Mouse (Mus musculus) MEL (cell line): ENCODE measurements around the gene Braf. TPM values are rescaled to one million over a fixed set of nuclear protein-coding genes. Genes with fewer than 3 reads are reported as not detected.

Experiments used
- DNase-seq: peaks from one replicate; pipeline ENCODE4 v3.0.0; 2011; ENCODE audit warnings: low read depth, low spot score
- H3K27ac ChIP-seq: 2 replicates; pipeline ENCODE4 v1.5.1; 2012; ENCODE audit warnings: low read depth, mild to moderate bottlenecking, control low read depth, low read length, moderate library complexity; ENCODE audit not compliant: control insufficient read depth
- H3K27me3 ChIP-seq, 2 experiments: fragments of 150-350 bp in 1 of 2; sonication (generic) in 1 of 2; 2 replicates each; pipeline ENCODE4 v1.6.1; 2012; ENCODE audit warnings: low read length in 2 of 2, mild to moderate bottlenecking in 2 of 2, improper control_type of control experiment in 1 of 2, moderate library complexity in 1 of 2; ENCODE audit not compliant: insufficient read depth in 2 of 2, control insufficient read depth in 1 of 2
- H3K36me3 ChIP-seq, 2 experiments: 2 replicates each; pipeline ENCODE4 v1.6.1; 2012 to 2014; ENCODE audit warnings: low read length in 2 of 2, improper control_type of control experiment in 1 of 2, inconsistent platforms in 1 of 2, mild to moderate bottlenecking in 1 of 2; ENCODE audit not compliant: insufficient read depth in 2 of 2, control insufficient read depth in 1 of 2
- H3K4me1 ChIP-seq, 2 experiments: fragments of 150-350 bp in 1 of 2; sonication (generic) in 1 of 2; 2 replicates each; pipeline ENCODE4 v1.6.1; 2012; ENCODE audit warnings: low read length in 2 of 2, improper control_type of control experiment in 1 of 2, mild to moderate bottlenecking in 1 of 2; ENCODE audit not compliant: insufficient read depth in 2 of 2, control insufficient read depth in 1 of 2
- H3K4me3 ChIP-seq, 2 experiments: fragments of 150-350 bp in 1 of 2; sonication (generic) in 1 of 2; 2 replicates each; pipeline ENCODE4 v1.5.1; 2012; ENCODE audit warnings: low read depth in 2 of 2, low read length in 2 of 2, mild to moderate bottlenecking in 2 of 2, moderate library complexity in 2 of 2, control low read depth in 1 of 2, improper control_type of control experiment in 1 of 2; ENCODE audit not compliant: control insufficient read depth in 1 of 2, insufficient read depth in 1 of 2
- H3K79me2 ChIP-seq: 2 replicates; pipeline ENCODE4 v1.6.1; 2012; ENCODE audit warnings: mild to moderate bottlenecking, low read length, moderate library complexity; ENCODE audit not compliant: control insufficient read depth, poor library complexity, insufficient read depth
- H3K9ac ChIP-seq: 2 replicates; pipeline ENCODE4 v1.6.1; 2012; ENCODE audit warnings: low read depth, mild to moderate bottlenecking, control low read depth, low read length, moderate library complexity; ENCODE audit not compliant: control insufficient read depth, poor library complexity, severe bottlenecking
- H3K9me3 ChIP-seq: fragments of 150-350 bp; sonication (generic); replicated peaks from 2 replicates; pipeline ENCODE4 v1.6.1; 2012; ENCODE audit warnings: mild to moderate bottlenecking, low read length, improper control_type of control experiment, moderate library complexity; ENCODE audit not compliant: insufficient read depth
- CHD1 ChIP-seq: IDR thresholded peaks from 2 replicates; pipeline ENCODE4 v1.6.1; 2012; ENCODE audit warnings: low read depth, mild to moderate bottlenecking, inconsistent platforms, low read length, improper control_type of control experiment
- CTCF ChIP-seq, 3 experiments: IDR thresholded peaks in 2 of 3; conservative IDR thresholded peaks in 1 of 3; 2 replicates each; pipeline ENCODE4 v1.5.1; 2011 to 2012; ENCODE audit warnings: low read length in 3 of 3, low read depth in 2 of 3, mild to moderate bottlenecking in 2 of 3, improper control_type of control experiment in 1 of 3, inconsistent platforms in 1 of 3, mixed read lengths in 1 of 3, moderate library complexity in 1 of 3; ENCODE audit not compliant: control insufficient read depth in 1 of 3, insufficient read depth in 1 of 3, poor library complexity in 1 of 3, severe bottlenecking in 1 of 3
- E2F4 ChIP-seq: IDR thresholded peaks from 2 replicates; pipeline ENCODE4 v1.6.1; 2011; ENCODE audit warnings: low read depth, low read length, improper control_type of control experiment, borderline replicate concordance
- EP300 ChIP-seq, 2 experiments: IDR thresholded peaks; 2 replicates each; pipeline ENCODE4 v1.6.1; 2011; ENCODE audit warnings: improper control_type of control experiment in 2 of 2, low read length in 2 of 2, low read depth in 1 of 2, mild to moderate bottlenecking in 1 of 2
- ETS1 ChIP-seq: IDR thresholded peaks from 2 replicates; pipeline ENCODE4 v1.6.1; 2012; ENCODE audit warnings: low read depth, mild to moderate bottlenecking, inconsistent platforms, low read length, improper control_type of control experiment, moderate library complexity
- HCFC1 ChIP-seq: IDR thresholded peaks from 2 replicates; pipeline ENCODE4 v1.6.1; 2012; ENCODE audit warnings: low read depth, mild to moderate bottlenecking, inconsistent platforms, low read length, improper control_type of control experiment, moderate library complexity
- KAT2A ChIP-seq: conservative IDR thresholded peaks from 2 replicates; pipeline ENCODE4 v1.6.1; 2012; ENCODE audit warnings: low read depth, low read length, improper control_type of control experiment, inconsistent platforms
- MAFK ChIP-seq: IDR thresholded peaks from 2 replicates; pipeline ENCODE4 v1.6.1; 2011; ENCODE audit warnings: low read depth, mild to moderate bottlenecking, low read length, improper control_type of control experiment, borderline replicate concordance
- MEF2A ChIP-seq: IDR thresholded peaks from 2 replicates; pipeline ENCODE4 v1.6.1; 2014; ENCODE audit warnings: low read depth, mild to moderate bottlenecking, inconsistent platforms, low read length, improper control_type of control experiment; ENCODE audit not compliant: poor library complexity, insufficient replicate concordance, severe bottlenecking; ENCODE audit errors: extremely low read depth
- MYB ChIP-seq: IDR thresholded peaks from 2 replicates; pipeline ENCODE4 v1.6.1; 2011; ENCODE audit warnings: mild to moderate bottlenecking, low read depth, low read length, improper control_type of control experiment
- MYC ChIP-seq: IDR thresholded peaks from 2 replicates; pipeline ENCODE4 v1.6.1; 2011; ENCODE audit warnings: low read depth, mild to moderate bottlenecking, low read length, improper control_type of control experiment, moderate library complexity
- POLR2AphosphoS5 ChIP-seq: IDR thresholded peaks from 2 replicates; pipeline ENCODE4 v1.6.1; 2012; ENCODE audit warnings: low read depth, borderline replicate concordance, mild to moderate bottlenecking, inconsistent platforms, low read length, moderate library complexity, mixed read lengths
- RCOR1 ChIP-seq: IDR thresholded peaks from 2 replicates; pipeline ENCODE4 v1.6.1; 2012; ENCODE audit warnings: low read depth, mild to moderate bottlenecking, inconsistent platforms, low read length, improper control_type of control experiment
- SIN3A ChIP-seq: IDR thresholded peaks from 2 replicates; pipeline ENCODE4 v1.6.1; 2012; ENCODE audit warnings: low read length, improper control_type of control experiment, inconsistent platforms
- SMC3 ChIP-seq: IDR thresholded peaks from 2 replicates; pipeline ENCODE4 v1.6.1; 2011; ENCODE audit warnings: low read depth, low read length, improper control_type of control experiment
- TAL1 ChIP-seq: IDR thresholded peaks from 2 replicates; pipeline ENCODE4 v1.6.1; 2012; ENCODE audit warnings: mild to moderate bottlenecking, inconsistent platforms, low read length, moderate library complexity, mixed read lengths
- TCF12 ChIP-seq: IDR thresholded peaks from 2 replicates; pipeline ENCODE4 v1.6.1; 2014; ENCODE audit warnings: low read depth, mild to moderate bottlenecking, inconsistent platforms, low read length, improper control_type of control experiment, moderate library complexity
- USF1 ChIP-seq: IDR thresholded peaks from 2 replicates; pipeline ENCODE4 v1.6.1; 2014; ENCODE audit warnings: low read depth, mild to moderate bottlenecking, inconsistent platforms, low read length, improper control_type of control experiment, moderate library complexity
- USF2 ChIP-seq, 2 experiments: IDR thresholded peaks; 2 replicates each; pipeline ENCODE4 v1.6.1; 2011 to 2012; ENCODE audit warnings: improper control_type of control experiment in 2 of 2, low read length in 2 of 2, borderline replicate concordance in 1 of 2, inconsistent platforms in 1 of 2, low read depth in 1 of 2, mild to moderate bottlenecking in 1 of 2; ENCODE audit not compliant: insufficient read depth in 1 of 2
- ZC3H11A ChIP-seq: IDR thresholded peaks from 2 replicates; pipeline ENCODE4 v1.6.1; 2012; ENCODE audit warnings: low read depth, mild to moderate bottlenecking, inconsistent platforms, low read length, improper control_type of control experiment
- polyA plus RNA-seq, 2 experiments: library from polyadenylated mRNA; stranded (reverse) in 1 of 2; unstranded in 1 of 2; fragments of >175 nt in 1 of 2; fragments of >200 nt in 1 of 2; gene quantifications; 2 replicates each; pipeline versions ENCODE4 v1.2.1 to v1.2.4; 2012; ENCODE audit warnings: low replicate concordance in 2 of 2, low read depth in 1 of 2; ENCODE audit not compliant: insufficient read length in 2 of 2, insufficient read depth in 1 of 2, missing spikeins in 1 of 2
- total RNA-seq: library from RNA; depleted of rRNA; stranded (reverse); fragments of 300-350 nt; gene quantifications from 2 replicates; pipeline ENCODE4 v1.2.3, GENCODE M21; 2012

Gene Braf
- total and polyA plus RNA-seq, 3 experiments: 6.3 to 8.4 TPM; not detected in 1

DNA sequence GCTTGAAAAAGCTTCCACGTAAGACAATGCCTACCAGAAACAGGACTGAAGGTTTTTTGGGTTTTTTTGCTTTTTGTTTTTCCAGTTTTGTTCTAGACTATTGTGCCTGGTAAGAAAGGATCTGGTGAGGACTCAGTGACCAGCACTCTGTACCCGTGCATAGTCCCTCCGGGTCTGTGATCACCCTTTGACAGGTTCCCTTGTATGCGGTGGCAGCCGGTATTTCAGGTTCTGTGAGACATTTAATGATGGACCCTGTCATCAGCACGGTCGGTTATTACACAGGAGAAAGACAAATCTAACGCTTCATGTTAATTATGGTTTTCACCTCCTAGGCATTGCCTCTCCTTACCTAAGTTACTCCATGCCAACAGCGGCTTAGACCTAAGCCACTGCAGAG, 49.8 kb upstream of the Braf start:
- H3K4me1 ChIP-seq: no peaks in the 10 kb centered on the region
- no peak for DNase-seq
- no peaks in the 10 kb centered on the region for H3K9me3 ChIP-seq
- no peaks in the 10 kb centered on the region for H3K36me3 ChIP-seq
- H3K4me3 ChIP-seq: no peak overlapping the region
- H3K27me3 ChIP-seq: peaks cover 1 to 2% of the 10 kb centered on the region in 2 experiments; a peak in 1 of 4 replicates
- H3K79me2 ChIP-seq: no peaks in the 10 kb centered on the region
- TF ChIP-seq ZC3H11A (no peak), KAT2A (no peak), CHD1 (no peak)
- TF ChIP-seq, all 39 proteins: peak for 0
- H3K27ac ChIP-seq: no peak overlapping the region
- no peak overlapping the region for H3K9ac ChIP-seq

DNA sequence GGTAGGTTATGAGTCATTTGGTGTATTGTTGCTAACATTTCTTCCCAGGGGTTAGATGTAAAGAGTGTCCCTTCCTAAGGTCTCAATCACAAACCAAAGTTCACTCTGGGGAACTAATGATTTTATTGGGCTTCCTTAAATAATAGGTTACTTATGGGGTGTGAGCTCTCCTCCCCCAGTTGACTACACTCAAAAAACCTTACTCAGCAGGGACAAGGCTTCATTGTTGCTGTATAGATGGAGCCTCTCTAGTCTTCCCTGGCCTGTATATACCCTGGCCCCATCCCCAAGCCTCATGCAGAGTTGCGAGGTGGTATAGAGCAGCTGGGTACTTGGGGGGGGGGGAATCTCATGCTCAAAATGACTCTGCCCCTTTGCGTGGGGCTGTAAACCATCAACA, 32.0 kb upstream of the Braf start:
- Histone ChIP-seq H3K27ac (no peak overlapping the region), H3K79me2 (no peaks in the 10 kb centered on the region), H3K4me1 (no peaks in the 10 kb centered on the region), H3K9ac (no peak overlapping the region), H3K4me3 (no peak overlapping the region), H3K36me3 (no peaks in the 10 kb centered on the region), H3K9me3 (no peaks in the 10 kb centered on the region), H3K27me3 (peaks cover 0 to 3% of the 10 kb centered on the region in 2 experiments; a peak in 3 of 4 replicates)
- TF ChIP-seq ETS1 (no peak), MEF2A (no peak), MAFK (no peak), SMC3 (no peak), TAL1 (no peak), MYB (no peak), POLR2AphosphoS5 (no peak), EP300 (IDR thresholded peaks at IDR 0.05; ENCODE audit: low read depth in 1 of 2, low read length in 2 of 2) (no peak), HCFC1 (no peak), USF2 (IDR thresholded peaks at IDR 0.05; ENCODE audit: borderline replicate concordance in 1 of 2, insufficient read depth in 1 of 2, low read depth in 1 of 2, low read length in 2 of 2) (no peak)
- DNase-seq: no peak

DNA sequence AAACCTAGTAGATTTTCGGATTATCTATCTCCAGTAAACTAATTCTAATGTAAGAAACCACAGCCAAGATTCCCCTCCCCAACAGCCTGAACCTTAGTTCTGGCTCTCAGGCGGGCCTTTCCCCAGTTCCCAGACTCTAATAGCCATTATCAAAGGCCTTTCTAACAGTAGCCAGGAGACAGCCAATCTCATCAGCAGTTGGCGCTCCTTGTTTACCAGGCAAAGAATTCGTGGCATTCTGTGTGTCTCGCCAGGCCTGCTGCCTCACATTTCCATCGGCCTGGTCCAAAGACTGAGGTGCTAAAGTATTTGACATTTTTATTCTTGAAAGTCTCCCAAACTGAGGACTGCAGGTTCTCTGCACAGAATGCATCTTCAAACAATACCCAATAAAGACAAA, 24.6 kb upstream of the Braf start:
- Histone ChIP-seq H3K79me2 (no peaks in the 10 kb centered on the region), H3K4me3 (no peak overlapping the region), H3K36me3 (no peaks in the 10 kb centered on the region), H3K9me3 (no peaks in the 10 kb centered on the region), H3K27ac (no peak overlapping the region), H3K4me1 (no peaks in the 10 kb centered on the region), H3K9ac (no peak overlapping the region), H3K27me3 (peaks cover 2% of the 10 kb centered on the region in 2 experiments)
- no peak for TF ChIP-seq RCOR1
- TF ChIP-seq POLR2AphosphoS5: no peak
- no peak for TF ChIP-seq ETS1
- no peak for TF ChIP-seq MYC
- TF ChIP-seq USF1: no peak
- no peak for TF ChIP-seq E2F4
- no peak for TF ChIP-seq TCF12
- no peak for TF ChIP-seq CTCF (IDR thresholded peaks at IDR 0.05 in 2 of 3, conservative IDR thresholded peaks at IDR 0.05 in 1 of 3; ENCODE audit: control insufficient read depth in 1 of 3, insufficient read depth in 1 of 3, low read depth in 2 of 3, low read length in 3 of 3, poor library complexity in 1 of 3, severe bottlenecking in 1 of 3)
- TF ChIP-seq SIN3A: no peak
- DNase-seq: no peak
